In genomic region chr12:5275507-5275936, GRCm38 (mm10) we compare ENCODE assay signal across 12 mouse cellular contexts.
DNase-seq lines count a peak whose midpoint lies in the region; ATAC-seq and TF ChIP-seq lines count a peak whose summit lies in the region.
"Had no signal": no experiment of that assay in that cellular context is flagged by ENCODE, and none has a peak within 500 bp of the region (broad histone marks: within the 10 kb centered on the region; RNA-seq: fewer than 3 reads in every experiment).

No protein-coding gene starts in this region.

- H3K9ac ChIP-seq in hindbrain, postnatal 0 days (replicated peaks; ENCODE audit: low read length) = no peak overlapping the region
- H3K9ac ChIP-seq in midbrain, embryonic 12.5 days (replicated peaks) = no peak overlapping the region
- H3K9ac ChIP-seq in heart, adult 2 months (ENCODE audit: low read depth, low read length) = no peak overlapping the region
- H3K9ac ChIP-seq: liver, postnatal 0 days had no signal

- H3K4me2 ChIP-seq in hindbrain, postnatal 0 days (ENCODE audit: low read depth, low read length) = no peak overlapping the region
- H3K4me2 ChIP-seq in midbrain, embryonic 12.5 days (replicated peaks) = no peak overlapping the region

- H3K4me3 ChIP-seq in hindbrain, postnatal 0 days (ENCODE audit: low read length) = no peak overlapping the region
- no peak overlapping the region for H3K4me3 ChIP-seq in midbrain, embryonic 12.5 days
- H3K4me3 ChIP-seq in heart, adult 2 months = no peak overlapping the region
- H3K4me3 ChIP-seq: erythroblast, embryonic 14.5 days had no signal

- ATAC-seq in hindbrain, postnatal 0 days = peak; percentile 62
- 0 out of 2 replicates have a peak, but pooled peaks have one; percentile 31 for ATAC-seq in midbrain, embryonic 12.5 days (ENCODE audit: low FRiP score, low read depth)
- ATAC-seq: liver, postnatal 0 days had no signal

- TF ChIP-seq POLR2A in brain, embryonic 14.5 days (IDR thresholded peaks at IDR 0.05; ENCODE audit: borderline replicate concordance, extremely low read depth, insufficient read depth, insufficient read length, poor library complexity, severe bottlenecking) = no peak
- no peak for TF ChIP-seq POLR2A in heart, adult 2 months (IDR thresholded peaks at IDR 0.05; ENCODE audit: insufficient read depth, low read depth, low read length)

- TF ChIP-seq CTCF in brain, embryonic 14.5 days (IDR thresholded peaks at IDR 0.05; ENCODE audit: borderline replicate concordance, extremely low read depth, insufficient read depth, insufficient read length) = no peak
- TF ChIP-seq CTCF in hindbrain, postnatal 0 days (IDR thresholded peaks at IDR 0.05; ENCODE audit: low read depth) = no peak
- TF ChIP-seq CTCF in heart, adult 2 months (IDR thresholded peaks at IDR 0.05) = no peak

- H3K36me3 ChIP-seq in hindbrain, postnatal 0 days (ENCODE audit: insufficient read depth, low read length) = no peaks in the 10 kb centered on the region
- no peaks in the 10 kb centered on the region for H3K36me3 ChIP-seq in midbrain, embryonic 12.5 days
- no peaks in the 10 kb centered on the region for H3K36me3 ChIP-seq in heart, adult 2 months (ENCODE audit: control insufficient read depth, insufficient read depth, low read length)

- intact Hi-C loops in heart, adult 2 months (cut with DNase I) = no loop called here

- 40% methylated on average over 6 of the region's 6 CpGs for WGBS in hindbrain, postnatal 0 days
- 63% methylated on average over 6 of the region's 6 CpGs for WGBS in midbrain, embryonic 12.5 days
- WGBS in heart, adult 2 months = 79% methylated on average over 6 of the region's 6 CpGs

- TF ChIP-seq EP300 in heart, adult 2 months (IDR thresholded peaks at IDR 0.05; ENCODE audit: insufficient read depth, low read depth, low read length) = no peak

- no peaks in the 10 kb centered on the region for H3K9me3 ChIP-seq in hindbrain, postnatal 0 days (ENCODE audit: low read length)
- H3K9me3 ChIP-seq in midbrain, embryonic 12.5 days = no peaks in the 10 kb centered on the region

- H3K27me3 ChIP-seq in hindbrain, postnatal 0 days (ENCODE audit: insufficient read depth, low read length) = no peaks in the 10 kb centered on the region
- H3K27me3 ChIP-seq in midbrain, embryonic 12.5 days = no peaks in the 10 kb centered on the region
- H3K27me3 ChIP-seq in heart, adult 2 months (ENCODE audit: control insufficient read depth, insufficient read depth, low read length) = no peaks in the 10 kb centered on the region

- H3K79me2 ChIP-seq in heart, adult 2 months (replicated peaks; ENCODE audit: control insufficient read depth, insufficient read depth, low read length) = no peaks in the 10 kb centered on the region

- peaks cover 23% of the 10 kb centered on the region; the same call in 1 of the 2 replicates for H3K4me1 ChIP-seq in hindbrain, postnatal 0 days (ENCODE audit: insufficient read depth, low read length)
- peaks cover 23% of the 10 kb centered on the region for H3K4me1 ChIP-seq in midbrain, embryonic 12.5 days
- peaks cover 2% of the 10 kb centered on the region; the same call in 1 of the 2 replicates for H3K4me1 ChIP-seq in heart, adult 2 months (ENCODE audit: control insufficient read depth, insufficient read depth, low read length)

- no peak overlapping the region for H3K27ac ChIP-seq in hindbrain, postnatal 0 days
- no peak overlapping the region for H3K27ac ChIP-seq in midbrain, embryonic 12.5 days (replicated peaks)
- H3K27ac ChIP-seq in heart, adult 2 months = no peak overlapping the region

- peak; percentile 56 for DNase-seq in brain, adult 2 months (ENCODE audit: low read depth, low spot score)
- DNase-seq in brain, embryonic 14.5 days (ENCODE audit: low read depth) = peak; percentile 92
- DNase-seq in hindbrain, postnatal 0 days (ENCODE audit: low spot score) = peak; percentile 86
- no peak for DNase-seq in adrenal gland, postnatal 10 days
- no peak for DNase-seq in heart, adult 2 months
- no peak for DNase-seq in natural killer cell, adult 2 months (ENCODE audit: low spot score in 2 of 2)
- DNase-seq: cerebellum, adult 18-20 months; gastrocnemius, postnatal 25 days; kidney, adult 11 months; liver, postnatal 0 days had no signal

Comparison
In these comparisons a context has a peak if more than half of its experiments do, and no peak if none do; other contexts are left out.
1. DNase-seq: peak in brain, adult 2 months (single experiment), brain, embryonic 14.5 days (single experiment) and hindbrain, postnatal 0 days (single experiment); none in adrenal gland, postnatal 10 days (single experiment), heart, adult 2 months (0 of 2) and natural killer cell, adult 2 months (0 of 2).